Mouse (Mus musculus) myocyte (in vitro differentiated cells): ENCODE measurements at regions not wholly inside any gene's neighbourhood (a gene's known extent, or its start where the extent isn't known, plus 50 kb on each side); places are given as distances from the start of the nearest gene placed in this dataset.

Experiments used
- E2F4 ChIP-seq: IDR thresholded peaks from one replicate; pipeline ENCODE4 v1.6.1; 2011; ENCODE audit warnings: mild to moderate bottlenecking, control low read depth, moderate library complexity; ENCODE audit not compliant: insufficient read depth
- MAX ChIP-seq: IDR thresholded peaks from one replicate; pipeline ENCODE4 v1.6.1; 2011; ENCODE audit warnings: low read depth, mild to moderate bottlenecking, control low read depth
- SRF ChIP-seq: IDR thresholded peaks from one replicate; pipeline ENCODE4 v1.6.1; 2011; ENCODE audit warnings: low read depth; ENCODE audit not compliant: control insufficient read depth, insufficient read length

GRCm38 (mm10) chr13:43900758-43901157 is 116.2 kb downstream of the Cd83 start:
- TF ChIP-seq MAX, result no peak
- no peak for TF ChIP-seq E2F4
- TF ChIP-seq SRF, result no peak
